Mouse (Mus musculus) liver, embryonic 13.5 days (tissue): ENCODE measurements around the gene Kcnk2. TPM values are rescaled to one million over a fixed set of nuclear protein-coding genes. Genes with fewer than 3 reads are reported as not detected.

Experiments
- ATAC-seq: fragments of 200-750 bp; cut with Nextera tagmentation; 2 replicates; pipeline ENCODE4 v1.8.0; 2017; ENCODE audit warnings: low read depth, mild to moderate bottlenecking, moderate number of reproducible peaks, moderate library complexity
- DNase-seq: peaks from one replicate; pipeline ENCODE4 v3.0.0; 2022
- H3K27ac ChIP-seq: fragments of 300-500 bp; sonication (generic); 2 replicates; pipeline ENCODE4 v1.5.1; 2015; ENCODE audit warnings: moderate library complexity, mild to moderate bottlenecking, inconsistent platforms
- H3K27me3 ChIP-seq: fragments of 300-500 bp; sonication (generic); 2 replicates; pipeline ENCODE4 v1.6.1; 2015; ENCODE audit warnings: mild to moderate bottlenecking, inconsistent platforms
- H3K36me3 ChIP-seq: fragments of 300-500 bp; sonication (generic); 2 replicates; pipeline ENCODE4 v1.6.1; 2015; ENCODE audit warnings: mild to moderate bottlenecking, inconsistent platforms
- H3K4me1 ChIP-seq: fragments of 300-500 bp; sonication (generic); replicated peaks from 2 replicates; pipeline ENCODE4 v1.6.1; 2015; ENCODE audit warnings: inconsistent platforms
- H3K4me2 ChIP-seq: fragments of 300-500 bp; sonication (generic); 2 replicates; pipeline ENCODE4 v1.6.1; 2015; ENCODE audit warnings: inconsistent platforms, mild to moderate bottlenecking, moderate library complexity
- H3K4me3 ChIP-seq: fragments of 300-500 bp; sonication (generic); replicated peaks from 2 replicates; pipeline ENCODE4 v1.5.1; 2015; ENCODE audit warnings: mild to moderate bottlenecking, inconsistent platforms
- H3K9ac ChIP-seq: fragments of 300-500 bp; sonication (generic); 2 replicates; pipeline ENCODE4 v1.6.1; 2015; ENCODE audit warnings: mild to moderate bottlenecking, inconsistent platforms
- H3K9me3 ChIP-seq: fragments of 300-500 bp; sonication (generic); replicated peaks from 2 replicates; pipeline ENCODE4 v1.6.1; 2016; ENCODE audit warnings: inconsistent platforms
- WGBS: fragments of 180-500 bp; shearing (Covaris S2); methylation state at CpG from one replicate; pipeline ENCODE4 v1.1.7; 2015; ENCODE audit not compliant: insufficient replicate concordance; 5-methylcytosine and 5-hydroxymethylcytosine counted together
- microRNA-seq: library from miRNA; unstranded; fragments of <30 nt; microRNA quantifications from one replicate; pipeline ENCODE4, GENCODE M21; 2016
- polyA plus RNA-seq: library from polyadenylated mRNA; unstranded; fragments of >200 nt; fragmentation: Nextera tagmentation; extraction: Ambion mirVana; gene quantifications from 2 replicates; pipeline ENCODE4 v1.2.1, GENCODE M21; 2015

The Kcnk2 gene
- polyA plus RNA-seq, 1 experiment from 2014 or later: 0.07 TPM

DNA sequence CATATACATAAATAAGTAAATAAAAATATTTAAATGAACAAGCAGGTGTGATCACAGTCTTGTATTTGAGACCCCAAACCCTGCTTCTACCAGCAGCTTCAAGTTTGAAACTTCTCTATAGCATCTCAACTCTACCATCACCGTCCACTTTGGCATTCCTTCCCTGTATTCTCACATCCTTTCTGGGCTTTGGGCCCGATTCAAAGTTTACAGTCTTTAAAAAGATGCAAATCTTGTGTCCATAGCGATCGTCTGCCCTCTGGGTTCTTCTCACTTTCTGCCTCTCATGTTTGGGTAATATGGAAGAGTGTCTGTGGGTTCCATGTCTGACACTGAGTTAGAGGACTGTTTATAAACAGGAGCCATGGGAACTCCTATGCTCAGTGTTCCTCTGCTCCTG, 237.4 kb downstream of the Kcnk2 start:
- Histone ChIP-seq H3K4me2 (no peak overlapping the region), H3K9me3 (no peaks in the 10 kb centered on the region), H3K4me1 (no peaks in the 10 kb centered on the region), H3K27me3 (no peaks in the 10 kb centered on the region), H3K9ac (no peak overlapping the region), H3K4me3 (no peak overlapping the region), H3K36me3 (no peaks in the 10 kb centered on the region), H3K27ac (no peak overlapping the region)
- ATAC-seq (no peak), DNase-seq (no peak)
- WGBS: 62% methylated on average over 4 of the region's 4 CpGs

DNA sequence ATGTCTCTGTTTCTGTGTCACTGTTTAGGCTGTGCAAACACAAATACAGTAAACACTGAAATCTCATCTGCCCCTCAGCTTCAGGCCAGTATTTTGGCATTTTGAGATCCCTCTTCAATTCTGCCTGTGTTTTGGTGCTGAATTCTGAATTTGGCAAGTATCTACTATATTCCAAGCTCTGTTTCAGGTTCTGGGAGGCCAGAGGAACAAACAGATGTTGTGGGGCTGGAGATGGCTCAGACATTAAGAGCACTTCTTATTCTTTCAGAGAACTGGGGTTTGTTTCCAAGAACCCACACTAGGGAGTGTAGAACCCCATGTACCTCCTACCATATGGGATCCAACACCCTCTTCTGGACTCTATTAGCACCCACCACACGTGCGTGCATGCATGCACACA, 237.8 kb downstream of the Kcnk2 start:
- H3K4me2 ChIP-seq: no peak overlapping the region
- ATAC-seq: no peak
- H3K4me3 ChIP-seq: no peak overlapping the region
- no peak overlapping the region for H3K9ac ChIP-seq
- no peaks in the 10 kb centered on the region for H3K27me3 ChIP-seq
- 80% methylated on average over 2 of the region's 2 CpGs for WGBS
- no peaks in the 10 kb centered on the region for H3K36me3 ChIP-seq
- no peaks in the 10 kb centered on the region for H3K9me3 ChIP-seq
- no peak for DNase-seq
- H3K27ac ChIP-seq: no peak overlapping the region
- H3K4me1 ChIP-seq: no peaks in the 10 kb centered on the region

Small RNA genes lying within 50 kb of the gene (microRNA-seq; reads per million reads assigned to microRNA genes)
- gene Gm24092: not detected
